Mouse (Mus musculus) midbrain, embryonic 10.5 days (tissue): ENCODE data around the gene Jph3. TPM values are rescaled to one million over a fixed set of nuclear protein-coding genes. Genes with fewer than 3 reads are reported as not detected.

ENCODE experiments used
- DNase-seq: peaks from one replicate; pipeline ENCODE4 v3.0.0-alpha.2; 2017; ENCODE audit warnings: low spot score
- H3K27ac ChIP-seq: fragments of 300-500 bp; sonication (generic); replicated peaks from 2 replicates; pipeline ENCODE4 v1.5.1; 2016; ENCODE audit warnings: mild to moderate bottlenecking
- H3K27me3 ChIP-seq: fragments of 300-500 bp; sonication (generic); 2 replicates; pipeline ENCODE4 v1.6.1; 2016; ENCODE audit warnings: low read depth, mild to moderate bottlenecking; ENCODE audit not compliant: poor library complexity, severe bottlenecking
- H3K36me3 ChIP-seq: fragments of 300-500 bp; sonication (generic); 2 replicates; pipeline ENCODE4 v1.6.1; 2016; ENCODE audit warnings: mild to moderate bottlenecking, moderate library complexity
- H3K4me1 ChIP-seq: fragments of 300-500 bp; sonication (generic); 2 replicates; pipeline ENCODE4 v1.6.1; 2016
- H3K4me3 ChIP-seq: fragments of 300-500 bp; sonication (generic); 2 replicates; pipeline ENCODE4 v1.5.1; 2016; ENCODE audit warnings: mild to moderate bottlenecking, moderate library complexity
- H3K9me3 ChIP-seq: fragments of 300-500 bp; sonication (generic); replicated peaks from 2 replicates; pipeline ENCODE4 v1.6.1; 2016; ENCODE audit warnings: mild to moderate bottlenecking
- WGBS: fragments of 180-500 bp; shearing (Covaris S2); methylation state at CpG from one replicate; pipeline ENCODE4 v1.1.7; 2016; 5-methylcytosine and 5-hydroxymethylcytosine counted together
- polyA plus RNA-seq: library from polyadenylated mRNA; unstranded; fragments of >200 nt; fragmentation: Nextera tagmentation; extraction: Ambion mirVana; gene quantifications from 2 replicates; pipeline ENCODE4 v1.2.1, GENCODE M21; 2016

The Jph3 gene
- polyA plus RNA-seq, 1 experiment from 2014 or later: 11.9 TPM

- Histone ChIP-seq H3K4me1 (peaks cover 21% of the 10 kb centered on the region), H3K27me3 (no peaks in the 10 kb centered on the region; the same call in 1 of the 2 replicates), H3K36me3 (peaks cover 6% of the 10 kb centered on the region), H3K27ac (peak within 1 kb of the TSS; percentile 89), H3K9me3 (no peaks in the 10 kb centered on the region), H3K4me3 (peak within 1 kb of the TSS; percentile 78)
- peak; percentile 90 for DNase-seq
- under 1% methylated on average over 68 of the region's 68 CpGs for WGBS
Measured at GRCm38 (mm10) chr8:121829048-121829776, 99.8 kb downstream of the Jph3 start, which contains the start of gene Klhdc4. TSS of gene Klhdc4 (minus strand) at chr8:121829569.

- H3K27me3 ChIP-seq: no peaks in the 10 kb centered on the region; the same call in 1 of the 2 replicates
- DNase-seq: no peak
- peaks cover 6% of the 10 kb centered on the region for H3K36me3 ChIP-seq
- no peaks in the 10 kb centered on the region for H3K9me3 ChIP-seq
- 22% methylated on average over 18 of the region's 18 CpGs for WGBS
- H3K4me3 ChIP-seq: peak overlapping the region; percentile 78
- peak overlapping the region; percentile 89 for H3K27ac ChIP-seq
- H3K4me1 ChIP-seq: peaks cover 21% of the 10 kb centered on the region
Measured at GRCm38 (mm10) chr8:121829777-121830362, 100.4 kb downstream of the Jph3 start.

- Histone ChIP-seq H3K4me3 (0 out of 2 replicates have a peak overlapping the region, but pooled peaks have one; percentile 33), H3K36me3 (peaks cover 6% of the 10 kb centered on the region), H3K4me1 (peaks cover 21% of the 10 kb centered on the region), H3K27me3 (no peaks in the 10 kb centered on the region; the same call in 1 of the 2 replicates), H3K9me3 (no peaks in the 10 kb centered on the region), H3K27ac (peak overlapping the region; percentile 85)
- WGBS: 79% methylated on average over 2 of the region's 2 CpGs
- no peak for DNase-seq
Measured at GRCm38 (mm10) chr8:121832061-121832460, 102.6 kb downstream of the Jph3 start.

DNA sequence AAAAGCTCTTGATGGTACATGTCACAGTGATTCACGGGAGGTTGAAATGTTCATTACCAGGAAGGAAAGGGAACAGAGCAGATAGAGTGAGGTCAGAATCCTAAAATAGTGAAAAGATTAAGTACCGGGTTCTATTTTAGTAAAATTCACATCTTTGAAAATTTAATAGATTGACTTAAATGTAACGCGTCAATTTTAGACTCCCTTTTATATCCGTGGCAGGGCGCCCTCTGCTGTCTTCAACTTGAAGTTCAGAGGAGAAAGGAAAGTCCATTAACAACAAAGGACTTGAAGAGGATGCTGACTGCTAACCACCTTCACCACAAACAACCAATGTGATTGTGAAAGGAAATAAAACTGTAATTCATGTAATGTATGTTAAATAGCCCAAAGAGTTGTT, 103.1 kb downstream of the Jph3 start:
- Histone ChIP-seq H3K27me3 (no peaks in the 10 kb centered on the region; the same call in 1 of the 2 replicates), H3K4me3 (0 out of 2 replicates have a peak overlapping the region, but pooled peaks have one; percentile 33), H3K9me3 (no peaks in the 10 kb centered on the region), H3K4me1 (peaks cover 21% of the 10 kb centered on the region), H3K36me3 (peaks cover 6% of the 10 kb centered on the region), H3K27ac (peak overlapping the region; percentile 85)
- peak; percentile 59 for DNase-seq
- 17% methylated on average over 6 of the region's 6 CpGs for WGBS

- Histone ChIP-seq H3K27me3 (no peaks in the 10 kb centered on the region), H3K27ac (0 out of 2 replicates have a peak overlapping the region, but pooled peaks have one; percentile 39), H3K9me3 (no peaks in the 10 kb centered on the region), H3K36me3 (peaks cover 48% of the 10 kb centered on the region), H3K4me3 (0 out of 2 replicates have a peak overlapping the region, but pooled peaks have one; percentile 1), H3K4me1 (no peaks in the 10 kb centered on the region)
- DNase-seq: peak; percentile 51
- 52% methylated on average over 8 of the region's 8 CpGs for WGBS
Measured at GRCm38 (mm10) chr8:121841242-121841641, 111.8 kb downstream of the Jph3 start.

DNA sequence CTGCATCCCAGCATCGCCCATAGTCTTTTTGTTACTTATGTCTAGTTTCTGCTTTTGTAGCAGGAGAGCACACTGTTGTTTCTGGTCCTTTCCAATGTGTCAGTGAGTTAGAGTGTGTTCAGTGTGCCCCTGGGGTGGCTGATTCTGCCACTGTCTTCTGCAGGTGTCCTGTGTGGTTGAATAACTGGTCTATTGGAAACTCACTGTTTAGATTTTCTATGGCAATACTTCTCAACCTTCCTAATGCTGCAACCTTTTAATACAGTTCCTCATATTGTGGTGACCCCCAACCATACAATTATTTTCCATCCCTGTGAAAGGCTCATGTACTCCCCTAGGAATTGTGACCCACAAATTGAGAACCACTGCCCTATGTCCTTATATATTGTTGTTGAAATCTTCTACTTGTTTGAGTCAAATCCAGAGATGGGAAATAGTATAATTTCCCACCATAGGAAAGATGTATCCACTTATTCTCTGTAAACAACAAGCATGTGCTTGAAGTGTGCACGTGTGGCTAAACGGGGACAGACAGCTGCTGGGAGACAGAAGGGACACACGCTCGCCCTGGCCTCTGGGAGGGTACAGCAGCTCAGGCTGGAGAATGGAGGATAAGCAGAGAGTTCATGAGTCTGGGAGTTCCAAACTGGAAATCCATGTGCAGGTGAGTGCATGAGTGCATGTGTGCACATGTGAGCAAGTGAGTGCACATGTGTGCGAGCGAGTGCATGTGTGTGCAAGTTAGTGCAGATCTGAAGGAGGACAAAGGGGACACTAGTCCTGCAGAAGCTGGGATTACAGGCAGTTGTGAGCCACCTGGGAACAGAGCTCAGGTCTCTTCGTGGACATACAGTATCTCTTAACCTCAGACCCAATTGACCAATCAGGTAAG, 112.9 kb downstream of the Jph3 start:
- Histone ChIP-seq H3K27ac (no peak overlapping the region), H3K4me1 (no peaks in the 10 kb centered on the region), H3K9me3 (no peaks in the 10 kb centered on the region), H3K4me3 (no peak overlapping the region), H3K36me3 (peaks cover 49% of the 10 kb centered on the region), H3K27me3 (no peaks in the 10 kb centered on the region)
- no peak for DNase-seq
- 90% methylated on average over 8 of the region's 8 CpGs for WGBS

DNA sequence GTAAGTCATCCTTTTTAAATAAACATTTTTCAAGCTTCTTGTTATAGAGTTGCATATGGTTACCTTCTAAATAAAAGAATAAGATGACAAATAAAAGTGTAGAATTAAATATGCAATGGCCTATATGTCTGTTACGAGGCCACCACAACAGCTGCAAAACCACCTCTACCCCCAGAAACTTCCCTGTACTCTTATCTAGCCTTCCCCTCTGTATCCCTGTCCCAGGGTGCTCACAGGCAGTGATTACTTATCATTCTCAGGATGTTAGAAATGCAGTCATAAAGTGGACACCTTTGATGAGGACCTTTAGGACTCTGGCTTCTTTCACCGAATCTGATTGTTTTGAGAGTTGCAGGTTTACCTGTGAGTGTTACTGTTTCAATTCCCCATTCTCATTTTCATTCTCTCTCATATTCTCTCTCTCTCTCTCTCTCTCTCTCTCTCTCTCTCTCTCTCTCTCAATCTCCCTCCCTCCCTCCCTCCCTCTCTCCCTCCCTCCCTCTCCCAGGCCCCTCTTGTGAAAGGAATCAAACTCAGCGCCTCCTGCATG, 113.8 kb downstream of the Jph3 start:
- Histone ChIP-seq H3K9me3 (no peaks in the 10 kb centered on the region), H3K27ac (no peak overlapping the region), H3K27me3 (0 out of 2 replicates have a peak, but pooled peaks cover under 1% of the 10 kb centered on the region), H3K4me1 (no peaks in the 10 kb centered on the region), H3K36me3 (peaks cover 49% of the 10 kb centered on the region), H3K4me3 (no peak overlapping the region)
- 75% methylated on average over 3 of the region's 3 CpGs for WGBS
- no peak for DNase-seq

Other genes with a start within 250 kb of the Jph3 start
- not detected in 2 replicates for gene 1700018B08Rik, start 185.3 kb upstream of the Jph3 start, polyA plus RNA-seq
- 14.8 TPM in 2 replicates for gene Fbxo31, start 150.8 kb upstream of the Jph3 start, polyA plus RNA-seq
- gene Map1lc3b, start 139.3 kb upstream of the Jph3 start, polyA plus RNA-seq: 208 and 250 TPM in 2 replicates
- gene Zcchc14, start 76.7 kb upstream of the Jph3 start, polyA plus RNA-seq: 14.9 and 18.6 TPM in 2 replicates
- 62.1 and 64.1 TPM in 2 replicates for gene Klhdc4, start 99.9 kb downstream of the Jph3 start, polyA plus RNA-seq
- 29.3 and 32.7 TPM in 2 replicates for gene Slc7a5, start 178.1 kb downstream of the Jph3 start, polyA plus RNA-seq
- 0.27 and 0.30 TPM in 2 replicates for gene Car5a, start 215.3 kb downstream of the Jph3 start, polyA plus RNA-seq
- gene Banp, start 220.1 kb downstream of the Jph3 start, polyA plus RNA-seq: 53.2 and 64.6 TPM in 2 replicates